Mouse (Mus musculus): ENCODE results near the gene Akr1b8. TPM values are rescaled to one million over a fixed set of nuclear protein-coding genes. Genes with fewer than 3 reads are reported as not detected.
"Not testable (repeated sequence)": the region's sequence is repeated elsewhere in the genome, so short reads cannot be mapped to it uniquely, and the experiment has no call there.

Gene Akr1b8
- polyA plus RNA-seq, 1 experiment from 2014 or later: 9.8 TPM

DNA sequence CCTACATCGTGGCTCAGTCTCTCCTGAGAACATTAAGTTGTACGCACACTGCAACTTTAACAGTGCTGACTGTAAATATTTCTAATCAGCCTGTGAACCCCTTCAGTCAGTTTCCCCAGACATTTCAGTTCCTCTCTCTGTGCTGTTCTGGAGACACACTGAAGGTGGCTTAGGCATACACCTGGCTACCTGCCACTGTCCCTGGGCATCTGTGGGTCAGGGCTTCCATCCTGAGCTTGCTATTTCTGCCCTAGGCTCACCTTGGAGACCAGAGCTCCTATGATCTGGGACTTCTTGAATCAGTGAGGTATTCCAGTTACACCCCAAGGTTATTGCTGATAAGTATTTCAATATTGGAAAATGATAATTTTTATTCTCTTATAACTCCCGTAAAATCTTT is 1.5 kb upstream of the Akr1b8 start:
- H3K27ac ChIP-seq: no peak overlapping the region
- peaks cover 21% of the 10 kb centered on the region for H3K4me1 ChIP-seq
- H3K9me3 ChIP-seq: no peaks in the 10 kb centered on the region
- H3K9ac ChIP-seq: no peak overlapping the region
- no peak overlapping the region for H3K4me2 ChIP-seq
- no peaks in the 10 kb centered on the region for H3K27me3 ChIP-seq
- no peak for ATAC-seq (ENCODE audit: borderline replicate concordance, extremely low read depth, low FRiP score, low TSS enrichment)
- 90% methylated on average over 3 of the region's 3 CpGs for WGBS
- H3K36me3 ChIP-seq: no peaks in the 10 kb centered on the region
- H3K4me3 ChIP-seq: no peak overlapping the region

DNA sequence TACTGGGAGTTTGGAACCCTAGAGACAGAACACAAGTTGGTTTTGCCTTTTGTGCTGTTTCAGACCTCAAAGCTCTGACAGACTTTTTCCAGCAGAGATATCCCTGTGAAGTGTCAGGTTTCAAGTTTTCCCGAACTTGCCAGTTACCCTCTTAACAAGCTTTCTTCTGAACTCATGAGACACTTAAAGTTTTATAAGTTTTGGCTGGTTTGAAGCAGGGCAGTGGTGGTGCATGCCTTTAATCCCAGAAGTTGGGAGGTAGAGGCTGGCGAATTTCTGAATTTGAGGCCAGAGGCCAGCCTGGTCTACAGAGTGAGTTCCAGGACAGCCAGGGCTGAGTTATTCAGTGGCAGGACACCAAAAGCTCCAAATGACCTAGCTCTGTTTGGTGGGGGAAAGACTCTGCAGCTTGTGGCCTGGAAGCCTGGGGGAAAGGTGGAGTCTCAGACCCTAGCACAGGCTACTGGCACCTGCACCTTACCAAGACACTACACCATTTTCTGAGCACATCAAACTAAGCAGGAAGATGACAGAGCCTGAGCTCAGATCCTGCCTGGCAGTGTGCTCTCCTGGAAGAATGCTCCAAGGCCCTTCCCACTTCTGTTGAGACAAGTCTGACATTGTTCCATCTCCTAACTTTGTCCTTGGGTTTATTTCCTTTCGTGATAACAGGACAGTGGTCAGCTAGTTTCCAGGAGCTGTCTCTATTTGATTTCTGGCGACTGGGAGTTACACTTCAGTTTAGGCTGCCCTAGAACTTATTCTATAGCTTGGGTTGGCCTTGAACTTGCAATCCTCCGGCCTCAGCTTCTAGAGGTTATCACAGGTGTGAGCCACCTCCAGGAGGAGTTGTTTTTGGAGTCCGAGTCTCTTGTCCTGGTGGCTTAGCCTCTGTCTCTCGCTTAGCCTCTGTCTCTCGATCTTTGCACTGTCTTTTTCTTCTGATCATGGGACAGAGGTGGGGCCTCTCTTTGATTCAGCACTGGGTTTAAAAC is 732 bp downstream of the Akr1b8 start:
- Histone ChIP-seq H3K27ac (peak overlapping the region; percentile 63), H3K36me3 (no peaks in the 10 kb centered on the region), H3K4me2 (peak overlapping the region; percentile 54), H3K4me3 (peak overlapping the region; percentile 25), H3K4me1 (peaks cover 21% of the 10 kb centered on the region), H3K27me3 (no peaks in the 10 kb centered on the region), H3K9ac (no peak overlapping the region), H3K9me3 (no peaks in the 10 kb centered on the region)
- peak; percentile 43; the same call in 1 of the 2 replicates for ATAC-seq (ENCODE audit: borderline replicate concordance, extremely low read depth, low FRiP score, low TSS enrichment)
- WGBS: 46% methylated on average over 8 of the region's 8 CpGs

- Histone ChIP-seq H3K4me2 (no peak overlapping the region), H3K36me3 (no peaks in the 10 kb centered on the region), H3K27me3 (no peaks in the 10 kb centered on the region), H3K9ac (no peak overlapping the region), H3K27ac (no peak overlapping the region), H3K9me3 (no peaks in the 10 kb centered on the region), H3K4me1 (peaks cover 21% of the 10 kb centered on the region), H3K4me3 (no peak overlapping the region)
- 35% methylated on average over 6 of the region's 6 CpGs for WGBS
- no peak for ATAC-seq (ENCODE audit: borderline replicate concordance, extremely low read depth, low FRiP score, low TSS enrichment)
Measured at GRCm38 (mm10) chr6:34355349-34355747, 1.4 kb downstream of the Akr1b8 start.

DNA sequence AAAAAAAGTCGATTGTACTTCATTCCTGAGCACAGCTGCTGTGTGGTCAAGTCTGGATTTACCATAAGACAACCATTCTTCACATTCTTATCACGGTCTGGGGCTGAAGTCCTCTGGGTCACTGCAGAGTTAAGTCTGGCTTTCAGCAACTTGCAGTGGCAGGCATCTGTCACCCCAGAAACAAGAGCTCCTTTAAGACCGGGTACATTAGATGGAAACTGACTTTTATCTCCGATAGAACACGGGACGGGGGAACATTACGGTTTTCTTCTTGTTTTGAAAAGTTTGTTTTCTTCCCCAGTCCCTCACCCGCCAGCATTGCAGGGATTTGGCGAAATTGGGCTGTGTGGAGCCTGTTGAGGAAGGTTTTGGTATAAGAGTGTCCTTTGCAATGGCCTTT is 1.9 kb downstream of the Akr1b8 start:
- Histone ChIP-seq H3K4me1 (peaks cover 21% of the 10 kb centered on the region), H3K4me3 (no peak overlapping the region)
- WGBS: 62% methylated on average over 9 of the region's 9 CpGs

DNA sequence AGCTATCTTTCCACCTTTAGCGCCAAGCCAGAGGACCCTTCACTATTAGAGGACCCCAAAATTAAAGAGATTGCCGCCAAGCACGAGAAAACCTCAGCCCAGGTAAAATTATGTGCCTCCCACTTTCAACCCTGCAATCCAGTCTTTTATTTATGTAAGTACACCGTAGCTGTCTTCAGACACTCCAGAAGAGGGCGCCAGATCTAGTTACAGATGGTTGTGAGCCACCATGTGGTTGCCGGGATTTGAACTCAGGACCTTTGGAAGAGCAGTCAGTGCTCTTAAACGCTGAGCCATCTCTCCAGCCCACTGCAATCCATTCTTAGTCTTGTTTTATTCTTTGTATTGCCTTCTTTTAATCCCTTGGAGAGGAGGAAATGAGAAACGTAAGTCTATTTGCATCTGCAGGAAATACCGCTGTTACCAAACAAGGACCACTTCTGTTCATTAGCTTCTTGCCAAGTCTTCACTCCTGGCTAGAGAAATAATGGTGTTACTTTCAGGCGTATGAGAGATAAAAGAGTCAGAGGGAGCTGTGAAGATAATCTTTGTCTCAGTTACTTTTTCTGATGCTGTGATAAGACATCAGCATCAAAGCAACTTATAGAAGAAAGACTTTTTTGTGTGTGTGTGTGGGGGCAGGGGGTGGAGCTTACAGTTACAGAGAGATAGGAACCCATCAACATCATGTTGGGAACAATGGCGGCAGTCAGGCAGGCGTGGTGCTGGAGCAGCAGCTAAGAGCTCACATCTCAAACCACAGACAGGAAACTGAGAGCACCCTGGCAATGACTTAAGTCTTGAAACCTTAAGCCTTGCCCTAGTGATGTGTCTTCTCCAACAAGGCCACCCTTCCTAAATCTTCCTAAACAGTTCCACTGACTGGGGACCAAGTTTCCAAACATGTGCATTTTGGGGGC is 10.6 kb downstream of the Akr1b8 start:
- WGBS: 78% methylated on average over 12 of the region's 12 CpGs
- no peak for ATAC-seq (ENCODE audit: borderline replicate concordance, extremely low read depth, low FRiP score, low TSS enrichment)
- Histone ChIP-seq H3K27ac (no peak overlapping the region), H3K9ac (no peak overlapping the region), H3K9me3 (no peaks in the 10 kb centered on the region), H3K36me3 (no peaks in the 10 kb centered on the region), H3K4me1 (no peaks in the 10 kb centered on the region), H3K4me3 (no peak overlapping the region), H3K4me2 (no peak overlapping the region), H3K27me3 (no peaks in the 10 kb centered on the region)

More for the DNA sequence above, 1.9 kb downstream of the Akr1b8 start:
- Histone ChIP-seq H3K36me3 (no peaks in the 10 kb centered on the region), H3K4me2 (no peak overlapping the region), H3K27ac (no peak overlapping the region), H3K9ac (no peak overlapping the region), H3K27me3 (no peaks in the 10 kb centered on the region), H3K9me3 (no peaks in the 10 kb centered on the region)
- ATAC-seq (ENCODE audit: borderline replicate concordance, extremely low read depth, low FRiP score, low TSS enrichment): no peak

GRCm38 (mm10) chr6:34367998-34368397 is 14.1 kb downstream of the Akr1b8 start:
- no peak overlapping the region for H3K4me3 ChIP-seq
- H3K27me3 ChIP-seq: no peaks in the 10 kb centered on the region

DNA sequence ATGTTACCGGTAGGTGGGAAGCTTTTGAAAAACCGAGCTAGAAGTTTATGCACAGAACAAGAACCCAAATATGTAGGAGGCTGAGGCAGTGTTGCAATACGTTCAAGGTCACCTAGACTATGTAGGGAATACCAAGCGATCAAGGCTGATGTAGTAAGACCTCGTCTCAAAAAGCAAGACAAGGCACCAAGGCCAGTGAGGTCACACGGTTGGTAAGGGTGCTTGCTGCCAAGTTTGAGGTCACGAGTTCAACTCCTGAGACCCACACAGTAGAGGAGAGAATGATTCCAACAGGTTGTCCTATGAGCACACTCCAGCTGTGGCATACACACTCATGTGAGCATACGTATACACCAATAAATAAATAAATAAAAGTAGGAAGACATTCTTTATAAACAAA is 16.2 kb downstream of the Akr1b8 start:
- H3K9ac ChIP-seq: no peak overlapping the region
- no peaks in the 10 kb centered on the region for H3K36me3 ChIP-seq
- H3K27me3 ChIP-seq: no peaks in the 10 kb centered on the region
- no peak overlapping the region for H3K4me3 ChIP-seq
- 70% methylated on average over 8 of the region's 8 CpGs for WGBS
- no peaks in the 10 kb centered on the region for H3K9me3 ChIP-seq
- H3K27ac ChIP-seq: no peak overlapping the region
- ATAC-seq (ENCODE audit: borderline replicate concordance, extremely low read depth, low FRiP score, low TSS enrichment): no peak
- H3K4me2 ChIP-seq: no peak overlapping the region
- no peaks in the 10 kb centered on the region for H3K4me1 ChIP-seq

More at GRCm38 (mm10) chr6:34367998-34368397, 14.1 kb downstream of the Akr1b8 start:
- no peaks in the 10 kb centered on the region for H3K9me3 ChIP-seq
- no peak overlapping the region for H3K27ac ChIP-seq
- WGBS: 69% methylated on average over 9 of the region's 9 CpGs
- no peaks in the 10 kb centered on the region for H3K36me3 ChIP-seq
- no peak overlapping the region for H3K9ac ChIP-seq
- H3K4me1 ChIP-seq: no peaks in the 10 kb centered on the region
- ATAC-seq (ENCODE audit: borderline replicate concordance, extremely low read depth, low FRiP score, low TSS enrichment): no peak
- H3K4me2 ChIP-seq: no peak overlapping the region

- 0 out of 2 replicates have a peak, but pooled peaks have one; percentile 31 for ATAC-seq (ENCODE audit: borderline replicate concordance, extremely low read depth, low FRiP score, low TSS enrichment)
- 24% methylated on average over 18 of the region's 18 CpGs for WGBS
- Histone ChIP-seq H3K9me3 (no peaks in the 10 kb centered on the region), H3K27me3 (no peaks in the 10 kb centered on the region), H3K4me3 (no peak overlapping the region), H3K27ac (no peak overlapping the region), H3K4me2 (peak overlapping the region; percentile 45; the same call in 1 of the 2 replicates), H3K4me1 (no peaks in the 10 kb centered on the region), H3K36me3 (no peaks in the 10 kb centered on the region), H3K9ac (no peak overlapping the region)
Measured at GRCm38 (mm10) chr6:34371700-34372351, 17.9 kb downstream of the Akr1b8 start.

DNA sequence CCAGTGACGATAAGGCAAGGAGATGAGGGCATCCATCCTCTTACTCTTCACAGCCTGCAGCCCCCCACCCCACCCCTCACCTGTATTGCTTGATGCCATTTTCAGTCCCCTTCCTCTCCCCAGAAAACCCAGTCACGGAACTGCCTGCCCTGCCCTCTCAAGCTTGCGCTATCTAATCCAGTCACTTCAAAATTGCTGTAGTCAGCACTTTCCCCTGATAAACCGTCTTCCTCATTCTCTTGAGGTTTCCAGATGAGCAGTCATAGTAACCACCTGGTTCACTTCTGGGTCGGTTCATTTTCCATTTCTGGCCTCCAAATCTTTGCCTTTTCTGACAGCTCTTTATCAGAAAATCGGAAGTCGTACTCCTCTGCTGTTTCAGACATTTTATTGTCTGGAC is 19.9 kb downstream of the Akr1b8 start:
- H3K9ac ChIP-seq: no peak overlapping the region
- ATAC-seq (ENCODE audit: borderline replicate concordance, extremely low read depth, low FRiP score, low TSS enrichment): no peak
- no peak overlapping the region for H3K27ac ChIP-seq
- 70% methylated on average over 7 of the region's 7 CpGs for WGBS
- no peaks in the 10 kb centered on the region for H3K9me3 ChIP-seq
- no peaks in the 10 kb centered on the region for H3K27me3 ChIP-seq
- H3K4me1 ChIP-seq: no peaks in the 10 kb centered on the region
- no peaks in the 10 kb centered on the region for H3K36me3 ChIP-seq
- H3K4me2 ChIP-seq: no peak overlapping the region
- H3K4me3 ChIP-seq: no peak overlapping the region

DNA sequence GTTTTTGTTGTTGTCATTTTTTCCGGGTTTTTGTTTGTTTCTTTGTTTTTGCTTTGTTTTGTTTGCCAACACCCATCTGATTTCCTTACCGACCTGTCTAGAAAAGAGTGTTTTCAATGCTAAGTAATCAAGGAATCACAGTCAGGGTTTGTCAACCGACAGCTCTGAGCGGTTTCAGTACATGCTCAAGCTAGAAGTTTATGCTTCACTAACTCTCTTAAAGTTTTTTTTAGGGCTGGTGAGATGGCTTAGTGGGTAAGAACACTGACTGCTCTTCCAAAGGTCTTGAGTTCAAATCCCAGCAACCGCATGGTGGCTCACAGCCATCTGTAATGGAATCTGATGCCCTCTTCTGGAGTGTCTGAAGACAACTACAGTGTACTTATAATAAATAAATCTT is 22.0 kb downstream of the Akr1b8 start:
- not testable (repeated sequence) for H3K9me3 ChIP-seq; ATAC-seq (ENCODE audit: borderline replicate concordance, extremely low read depth, low FRiP score, low TSS enrichment); H3K4me3 ChIP-seq; H3K4me1 ChIP-seq; H3K27ac ChIP-seq; H3K9ac ChIP-seq; H3K36me3 ChIP-seq; H3K4me2 ChIP-seq; H3K27me3 ChIP-seq
- WGBS: 68% methylated on average over 5 of the region's 5 CpGs

- Histone ChIP-seq H3K4me2 (peak overlapping the region; percentile 84; the same call in 1 of the 2 replicates), H3K27me3 (no peaks in the 10 kb centered on the region), H3K36me3 (no peaks in the 10 kb centered on the region; the same call in 1 of the 2 replicates), H3K4me3 (no peak overlapping the region), H3K9ac (no peak overlapping the region), H3K9me3 (no peaks in the 10 kb centered on the region), H3K27ac (no peak overlapping the region), H3K4me1 (peaks cover 19% of the 10 kb centered on the region)
- 46% methylated on average over 8 of the region's 8 CpGs for WGBS
- no peak for ATAC-seq (ENCODE audit: borderline replicate concordance, extremely low read depth, low FRiP score, low TSS enrichment)
Measured at GRCm38 (mm10) chr6:34383401-34383800, 29.5 kb downstream of the Akr1b8 start.

All from lung, embryonic 15.5 days (tissue).